ENCODE assay signal across 11 mouse cellular contexts in the genomic region with DNA sequence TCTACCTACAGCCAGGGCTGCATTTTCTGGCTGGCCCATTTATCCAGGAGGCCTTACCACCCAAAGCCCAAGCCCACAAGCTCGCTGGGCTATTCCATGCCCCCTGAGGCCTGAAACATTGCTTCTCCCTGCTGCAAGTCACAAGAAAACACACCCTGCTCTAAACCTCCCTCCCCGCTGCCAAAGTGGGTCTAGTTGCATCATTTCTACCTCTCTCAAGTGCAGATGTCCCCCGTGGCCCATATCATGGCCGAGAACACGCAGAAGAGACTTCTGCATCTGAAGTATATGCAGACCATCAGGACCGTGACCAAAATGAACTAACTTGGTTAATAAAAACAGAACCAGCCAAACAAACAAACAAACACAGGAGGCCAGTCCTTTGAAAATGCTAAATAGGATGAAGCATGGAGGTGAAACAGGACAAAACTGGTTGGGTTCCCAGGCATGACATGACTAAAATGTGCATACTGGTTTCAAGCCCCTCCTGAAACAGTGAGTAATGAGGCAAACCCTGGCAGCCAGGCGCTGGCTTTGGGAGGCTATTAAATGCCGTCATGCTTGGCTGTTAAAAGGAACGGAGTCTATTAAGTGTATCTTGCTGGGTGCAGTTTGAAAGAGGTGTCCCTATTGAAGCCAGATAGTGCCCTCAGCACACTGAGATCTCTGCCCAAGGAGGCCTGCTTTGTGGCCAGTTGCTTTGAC. TPM values are rescaled to one million over a fixed set of nuclear protein-coding genes. Genes with fewer than 3 reads are reported as not detected.
DNase-seq lines count a peak whose midpoint lies in the region; ATAC-seq and TF ChIP-seq lines count a peak whose summit lies in the region.
"Had no signal": no experiment of that assay in that cellular context is flagged by ENCODE, and none has a peak within 500 bp of the region (broad histone marks: within the 10 kb centered on the region; RNA-seq: fewer than 3 reads in every experiment).

No protein-coding gene starts in this region.

- no peak for TF ChIP-seq CTCF in cerebellum, adult 2 months (IDR thresholded peaks at IDR 0.05; ENCODE audit: borderline replicate concordance, insufficient read depth, low read depth, low read length)

- no peaks in the 10 kb centered on the region for H3K36me3 ChIP-seq in neural tube, embryonic 11.5 days (ENCODE audit: control insufficient read depth, insufficient read depth, low read length)
- no peaks in the 10 kb centered on the region for H3K36me3 ChIP-seq in limb, embryonic 13.5 days
- H3K36me3 ChIP-seq: lung, embryonic 15.5 days had no signal

- DNase-seq in cerebellum, adult 2 months, result no peak
- no peak for DNase-seq in cerebellum, postnatal 4 days (ENCODE audit: low spot score in 2 of 2)
- DNase-seq in neural tube, embryonic 11.5 days (ENCODE audit: low spot score), result peak; percentile 61
- DNase-seq in neural tube, embryonic 10.5 days (ENCODE audit: extremely low spot score, low spot score), result no peak
- DNase-seq in retina, postnatal 1 day, result no peak
- no peak for DNase-seq in left cerebral cortex, postnatal 25 days (ENCODE audit: low spot score in 2 of 2)
- no peak for DNase-seq in layer of hippocampus, postnatal 10 days (ENCODE audit: low spot score in 2 of 2)
- DNase-seq: thymus, postnatal 25 days had no signal

- no peak overlapping the region for H3K9ac ChIP-seq in neural tube, embryonic 11.5 days (ENCODE audit: low read length)
- no peak overlapping the region; the same call in 1 of the 2 replicates for H3K9ac ChIP-seq in limb, embryonic 13.5 days
- H3K9ac ChIP-seq: lung, embryonic 15.5 days had no signal

- H3K27ac ChIP-seq in cerebellum, adult 2 months (ENCODE audit: insufficient read depth, low read length), result 0 out of 2 replicates have a peak overlapping the region, but pooled peaks have one; percentile 7
- H3K27ac ChIP-seq in neural tube, embryonic 11.5 days (ENCODE audit: low read depth, low read length), result peak overlapping the region; percentile 66
- H3K27ac ChIP-seq in limb, embryonic 13.5 days, result peak overlapping the region; percentile 63; the same call in 1 of the 2 replicates
- H3K27ac ChIP-seq: lung, embryonic 15.5 days had no signal

- no peak overlapping the region for H3K4me2 ChIP-seq in neural tube, embryonic 11.5 days (ENCODE audit: low read depth)
- H3K4me2 ChIP-seq in limb, embryonic 13.5 days (replicated peaks), result peak overlapping the region; percentile 38

- peak; percentile 48 for ATAC-seq in neural tube, embryonic 11.5 days (ENCODE audit: insufficient read depth, low FRiP score, low TSS enrichment)
- peak; percentile 55; the same call in 1 of the 2 replicates for ATAC-seq in limb, embryonic 13.5 days (ENCODE audit: low FRiP score, low read depth)

- peaks cover 28% of the 10 kb centered on the region for H3K4me1 ChIP-seq in cerebellum, adult 2 months (ENCODE audit: control insufficient read depth, insufficient read depth, low read length)
- H3K4me1 ChIP-seq in neural tube, embryonic 11.5 days (ENCODE audit: control insufficient read depth, insufficient read depth, low read length), result peaks cover 28% of the 10 kb centered on the region
- H3K4me1 ChIP-seq in limb, embryonic 13.5 days, result peaks cover 58% of the 10 kb centered on the region
- H3K4me1 ChIP-seq: lung, embryonic 15.5 days had no signal

- TF ChIP-seq POLR2A in cerebellum, adult 2 months (IDR thresholded peaks at IDR 0.05; ENCODE audit: borderline replicate concordance, insufficient read depth, low read length), result no peak

- no peaks in the 10 kb centered on the region for H3K27me3 ChIP-seq in cerebellum, adult 2 months (ENCODE audit: control insufficient read depth, insufficient read depth, low read length)
- no peaks in the 10 kb centered on the region for H3K27me3 ChIP-seq in neural tube, embryonic 11.5 days (ENCODE audit: control insufficient read depth, insufficient read depth, low read length)
- no peaks in the 10 kb centered on the region; the same call in 1 of the 2 replicates for H3K27me3 ChIP-seq in limb, embryonic 13.5 days
- H3K27me3 ChIP-seq: lung, embryonic 15.5 days had no signal

- 67% methylated on average over 9 of the region's 9 CpGs for WGBS in cerebellum, adult 2 months
- 41% methylated on average over 9 of the region's 9 CpGs for WGBS in neural tube, embryonic 11.5 days
- WGBS in limb, embryonic 13.5 days, result 33% methylated on average over 9 of the region's 9 CpGs

- intact Hi-C loops in left cerebral cortex, postnatal 25 days (cut with DNase I), result loop anchor here (10.0 kb wide), 1 partner anchor 1680 kb away; no protein-coding TSS in a partner anchor

- no peaks in the 10 kb centered on the region for H3K9me3 ChIP-seq in neural tube, embryonic 11.5 days (ENCODE audit: control insufficient read depth, low read length)
- no peaks in the 10 kb centered on the region for H3K9me3 ChIP-seq in limb, embryonic 13.5 days
- H3K9me3 ChIP-seq: lung, embryonic 15.5 days had no signal

- no peak overlapping the region for H3K4me3 ChIP-seq in cerebellum, adult 2 months (replicated peaks; ENCODE audit: insufficient read depth, low read depth, low read length)
- H3K4me3 ChIP-seq in neural tube, embryonic 11.5 days (ENCODE audit: low read depth, low read length), result no peak overlapping the region
- no peak overlapping the region for H3K4me3 ChIP-seq in limb, embryonic 13.5 days
- H3K4me3 ChIP-seq: lung, embryonic 15.5 days had no signal

RNA-seq across cellular contexts. Expression of a gene that starts 52.6 kb away (rescaled TPM):
- not detected in 2 replicates for polyA plus RNA-seq in cerebellum, adult 2 months (2012; rRNA removed)
- polyA plus RNA-seq in neural tube, embryonic 11.5 days (2014; fragmentation: Nextera tagmentation; extraction: Ambion mirVana), result not detected in 2 replicates
- not detected in 2 replicates for polyA plus RNA-seq in limb, embryonic 13.5 days (2015; fragmentation: Nextera tagmentation; extraction: Ambion mirVana)
- not detected for total RNA-seq in left cerebral cortex, postnatal 25 days (2021)
- not detected for total RNA-seq in layer of hippocampus, postnatal 10 days (2021)
- polyA plus RNA-seq: large intestine, adult 2 months; lung, embryonic 15.5 days had no signal

Comparison
In these comparisons a context has a peak if more than half of its experiments do, and no peak if none do; other contexts are left out.
1. H3K27ac ChIP-seq: peak in every context shown above with its lines; median percentile 66 in neural tube, embryonic 11.5 days; 63 in limb, embryonic 13.5 days; 7 in cerebellum, adult 2 months.